Mouse (Mus musculus) testis, adult 2 months (tissue): ENCODE measurements at regions not wholly inside any gene's neighbourhood (a gene's known extent, or its start where the extent isn't known, plus 50 kb on each side); places are given as distances from the start of the nearest gene placed in this dataset.
A peak's percentile ranks its signal among the peaks of the same experiment; 100 is the strongest.

Source experiments
- H3K27ac ChIP-seq: fragments of 200-500 bp; 2 replicates; pipeline ENCODE4 v1.5.1; 2012; ENCODE audit warnings: low read depth, low read length; ENCODE audit not compliant: control insufficient read depth, insufficient read depth
- H3K27me3 ChIP-seq: fragments of 200-500 bp; 2 replicates; pipeline ENCODE4 v1.6.1; 2012; ENCODE audit warnings: mild to moderate bottlenecking, low read length, moderate library complexity; ENCODE audit not compliant: control insufficient read depth, insufficient read depth
- H3K36me3 ChIP-seq: fragments of 200-500 bp; 2 replicates; pipeline ENCODE4 v1.6.1; 2012; ENCODE audit warnings: mild to moderate bottlenecking, low read length; ENCODE audit not compliant: control insufficient read depth, insufficient read depth
- H3K4me1 ChIP-seq: fragments of 200-500 bp; 2 replicates; pipeline ENCODE4 v1.6.1; 2012; ENCODE audit warnings: low read length; ENCODE audit not compliant: control insufficient read depth, insufficient read depth
- H3K4me3 ChIP-seq: fragments of 200-500 bp; 2 replicates; pipeline ENCODE4 v1.5.1; 2012; ENCODE audit warnings: low read depth, mild to moderate bottlenecking, low read length, moderate library complexity, mixed read lengths; ENCODE audit not compliant: control insufficient read depth
- CTCF ChIP-seq: fragments of 200-500 bp; IDR thresholded peaks from 2 replicates; pipeline ENCODE4 v1.5.1; 2012; ENCODE audit warnings: low read depth, mild to moderate bottlenecking, inconsistent platforms, low read length, moderate library complexity; ENCODE audit not compliant: control insufficient read depth, insufficient read depth, insufficient replicate concordance
- POLR2A ChIP-seq: fragments of 200-500 bp; IDR thresholded peaks from 2 replicates; pipeline ENCODE4 v1.6.1; 2012; ENCODE audit warnings: low read depth, mild to moderate bottlenecking, inconsistent platforms, low read length, moderate library complexity; ENCODE audit not compliant: control insufficient read depth

DNA sequence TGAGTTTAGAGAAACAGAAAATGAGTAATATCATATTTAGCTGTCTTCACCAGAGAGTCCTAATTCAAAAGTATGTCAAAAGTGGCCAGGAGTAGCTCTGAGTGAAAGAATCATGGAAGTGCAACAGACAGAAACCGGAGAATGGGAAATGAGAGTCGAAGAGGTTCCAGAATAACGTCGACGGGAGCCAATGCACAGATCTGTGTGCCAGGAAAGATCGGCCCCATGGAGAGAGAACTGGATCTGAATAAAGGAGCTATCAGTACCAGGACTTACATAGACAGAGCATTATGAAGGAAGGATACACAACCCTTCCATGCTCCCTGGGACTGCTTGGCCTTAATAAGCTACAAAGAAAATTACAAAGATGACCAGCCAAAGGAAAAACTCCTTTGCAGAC lies 502.1 kb downstream of the Kcnj2 start:
- no peak for TF ChIP-seq CTCF
- no peak overlapping the region for H3K4me3 ChIP-seq
- no peaks in the 10 kb centered on the region for H3K27me3 ChIP-seq
- H3K36me3 ChIP-seq: no peaks in the 10 kb centered on the region
- H3K27ac ChIP-seq: no peak overlapping the region
- no peaks in the 10 kb centered on the region for H3K4me1 ChIP-seq

- TF ChIP-seq POLR2A (no peak), CTCF (no peak)
- no peak overlapping the region for H3K27ac ChIP-seq
- H3K36me3 ChIP-seq: no peaks in the 10 kb centered on the region
- no peaks in the 10 kb centered on the region for H3K4me1 ChIP-seq
- no peak overlapping the region for H3K4me3 ChIP-seq
- no peaks in the 10 kb centered on the region for H3K27me3 ChIP-seq
These were observed 502.9 kb downstream of the Kcnj2 start for GRCm38 (mm10) chr11:111568876-111569275.

GRCm38 (mm10) chr11:111577883-111578282 lies 511.9 kb downstream of the Kcnj2 start:
- Histone ChIP-seq H3K36me3 (no peaks in the 10 kb centered on the region), H3K27ac (no peak overlapping the region), H3K27me3 (no peaks in the 10 kb centered on the region), H3K4me3 (no peak overlapping the region), H3K4me1 (no peaks in the 10 kb centered on the region)
- TF ChIP-seq CTCF: no peak
- TF ChIP-seq POLR2A: no peak

- no peaks in the 10 kb centered on the region for H3K27me3 ChIP-seq
These were observed 517.0 kb downstream of the Kcnj2 start for GRCm38 (mm10) chr11:111582980-111583379.

DNA sequence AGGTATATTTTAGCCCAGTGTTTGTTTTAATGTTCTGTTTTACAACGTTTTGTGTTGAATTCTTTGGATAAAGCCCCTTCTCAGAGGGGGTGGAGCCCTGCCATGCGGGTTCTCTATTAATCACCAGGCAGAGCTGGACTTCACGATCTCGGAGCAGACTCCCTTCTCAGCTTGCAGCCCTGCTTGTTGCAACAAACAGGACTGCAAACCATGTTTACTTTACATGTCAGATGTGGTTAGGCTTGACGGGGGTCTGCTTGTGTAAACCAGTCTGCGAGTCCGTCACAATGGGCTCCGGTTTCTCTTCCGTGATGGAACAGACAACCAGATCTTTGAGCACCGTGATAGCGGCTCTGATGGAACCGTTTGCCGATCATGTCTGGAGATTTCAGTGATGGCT lies 517.6 kb downstream of the Kcnj2 start:
- Histone ChIP-seq H3K4me3 (peak overlapping the region; percentile 80), H3K27me3 (no peaks in the 10 kb centered on the region), H3K4me1 (no peaks in the 10 kb centered on the region), H3K36me3 (no peaks in the 10 kb centered on the region), H3K27ac (no peak overlapping the region)
- TF ChIP-seq POLR2A (peak; percentile 42; the same call in 1 of the 2 replicates), CTCF (no peak)

More at GRCm38 (mm10) chr11:111582980-111583379, 517.0 kb downstream of the Kcnj2 start:
- Histone ChIP-seq H3K4me1 (no peaks in the 10 kb centered on the region), H3K4me3 (peak overlapping the region; percentile 80), H3K36me3 (no peaks in the 10 kb centered on the region), H3K27ac (no peak overlapping the region; the same call in 1 of the 2 replicates)
- TF ChIP-seq CTCF (no peak), POLR2A (no peak)

GRCm38 (mm10) chr11:111599456-111599855 lies 533.5 kb downstream of the Kcnj2 start:
- no peaks in the 10 kb centered on the region for H3K4me1 ChIP-seq
- no peaks in the 10 kb centered on the region for H3K27me3 ChIP-seq
- no peak overlapping the region for H3K4me3 ChIP-seq
- H3K27ac ChIP-seq: no peak overlapping the region
- H3K36me3 ChIP-seq: no peaks in the 10 kb centered on the region
- TF ChIP-seq CTCF (no peak), POLR2A (no peak)

DNA sequence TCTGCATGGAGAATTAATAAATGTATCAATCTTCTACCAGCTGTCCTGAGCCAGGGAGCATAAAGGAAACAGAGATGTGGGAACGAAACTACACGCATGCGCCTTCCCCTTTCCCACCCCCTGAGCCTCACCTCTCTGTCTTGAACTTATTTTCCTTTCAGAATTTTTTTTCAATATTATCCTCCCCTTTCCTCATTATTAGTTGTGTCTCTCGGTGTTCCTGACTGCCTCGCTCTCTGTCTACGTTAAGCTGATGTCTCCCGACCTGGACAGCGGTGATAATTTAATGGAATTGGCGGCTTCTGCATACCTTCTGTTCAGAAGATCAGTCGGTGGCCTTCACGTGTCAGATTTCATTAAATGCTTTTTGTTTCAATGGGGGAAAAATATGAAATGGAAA lies 539.2 kb downstream of the Kcnj2 start:
- Histone ChIP-seq H3K36me3 (no peaks in the 10 kb centered on the region), H3K27me3 (no peaks in the 10 kb centered on the region), H3K27ac (no peak overlapping the region), H3K4me1 (0 out of 2 replicates have a peak, but pooled peaks cover 2% of the 10 kb centered on the region), H3K4me3 (no peak overlapping the region)
- no peak for TF ChIP-seq POLR2A
- TF ChIP-seq CTCF: no peak

DNA sequence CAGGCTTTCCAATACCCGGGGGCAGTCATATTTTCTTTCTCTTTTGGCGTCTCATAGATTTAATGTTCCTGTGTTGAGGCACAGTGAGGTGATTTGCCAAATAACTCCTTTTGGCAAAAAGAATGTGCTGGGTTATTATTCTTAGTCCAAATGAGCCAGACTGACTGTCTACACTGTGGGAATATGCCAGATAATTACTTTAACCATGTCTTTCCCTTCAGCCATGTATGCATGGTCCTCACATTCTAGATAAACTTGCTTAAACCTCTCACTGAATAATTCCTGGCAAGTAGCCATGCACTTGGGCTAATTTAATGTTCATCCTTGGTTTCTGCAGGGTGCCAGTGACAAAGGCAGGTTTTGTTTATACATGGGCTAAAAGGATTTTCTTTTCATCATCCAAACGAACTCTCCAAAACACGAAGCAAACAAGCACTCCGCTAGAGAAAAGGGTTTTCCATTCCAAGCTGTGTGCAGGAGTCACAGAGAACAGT lies 544.6 kb downstream of the Kcnj2 start:
- H3K27me3 ChIP-seq: no peaks in the 10 kb centered on the region
- no peak overlapping the region for H3K27ac ChIP-seq
- no peak for TF ChIP-seq CTCF
- no peak for TF ChIP-seq POLR2A
- H3K36me3 ChIP-seq: no peaks in the 10 kb centered on the region
- H3K4me1 ChIP-seq: no peaks in the 10 kb centered on the region
- no peak overlapping the region for H3K4me3 ChIP-seq
